Mouse (Mus musculus) spleen, adult 18-20 months (tissue): ENCODE measurements around the gene 4930470P17Rik.
"Not testable (repeated sequence)": the region's sequence is repeated elsewhere in the genome, so short reads cannot be mapped to it uniquely, and the experiment has no call there.

Experiments
- DNase-seq, 2 experiments: peaks; one replicate each; pipeline ENCODE4 v3.0.0; 2022; ENCODE audit warnings: mixed read lengths in 2 of 2

The 4930470P17Rik gene

GRCm38 (mm10) chr2:170601917-170602316, at the start of gene 4930470P17Rik:
TSS of gene 4930470P17Rik (minus strand) at chr2:170602017.
- DNase-seq: no peak

GRCm38 (mm10) chr2:170651483-170651882, 49.7 kb upstream of the 4930470P17Rik start:
- no peak for DNase-seq

GRCm38 (mm10) chr2:170648542-170648941, 46.7 kb upstream of the 4930470P17Rik start:
- no peak for DNase-seq

GRCm38 (mm10) chr2:170646201-170646600, 44.4 kb upstream of the 4930470P17Rik start:
- DNase-seq: no peak

- DNase-seq: no peak
These were observed 40.6 kb upstream of the 4930470P17Rik start for GRCm38 (mm10) chr2:170642338-170642806.

GRCm38 (mm10) chr2:170640281-170640680, 38.5 kb upstream of the 4930470P17Rik start:
- DNase-seq: no peak

- DNase-seq: no peak
These were observed 36.9 kb upstream of the 4930470P17Rik start for GRCm38 (mm10) chr2:170638746-170639145.

- no peak for DNase-seq
These were observed 31.3 kb upstream of the 4930470P17Rik start for GRCm38 (mm10) chr2:170632998-170633622.

GRCm38 (mm10) chr2:170632386-170632785, 30.6 kb upstream of the 4930470P17Rik start:
- DNase-seq: no peak

GRCm38 (mm10) chr2:170631375-170631774, 29.6 kb upstream of the 4930470P17Rik start:
- DNase-seq: no peak

- DNase-seq: no peak
These were observed 28.7 kb upstream of the 4930470P17Rik start for GRCm38 (mm10) chr2:170630553-170630952.

- DNase-seq: not testable (repeated sequence)
These were observed 26.2 kb upstream of the 4930470P17Rik start for GRCm38 (mm10) chr2:170627991-170628390.

GRCm38 (mm10) chr2:170624201-170624880, 22.5 kb upstream of the 4930470P17Rik start:
- DNase-seq: not testable (repeated sequence)

GRCm38 (mm10) chr2:170622985-170623384, 21.2 kb upstream of the 4930470P17Rik start:
- DNase-seq: no peak

GRCm38 (mm10) chr2:170618862-170619492, 17.2 kb upstream of the 4930470P17Rik start:
- no peak for DNase-seq

- DNase-seq: not testable (repeated sequence)
These were observed 10.0 kb upstream of the 4930470P17Rik start for GRCm38 (mm10) chr2:170611794-170612193.

- no peak for DNase-seq
These were observed 646 bp downstream of the 4930470P17Rik start for GRCm38 (mm10) chr2:170601171-170601570.

GRCm38 (mm10) chr2:170597586-170597985, 4.2 kb downstream of the 4930470P17Rik start:
- DNase-seq: no peak

- peak in 1 of 2 experiments; percentile 11 for DNase-seq
These were observed 5.1 kb downstream of the 4930470P17Rik start for GRCm38 (mm10) chr2:170596726-170597125.

- no peak for DNase-seq
These were observed 9.7 kb downstream of the 4930470P17Rik start for GRCm38 (mm10) chr2:170592161-170592560.

GRCm38 (mm10) chr2:170588369-170588900, 13.4 kb downstream of the 4930470P17Rik start:
- DNase-seq: no peak

- DNase-seq: no peak
These were observed 17.1 kb downstream of the 4930470P17Rik start for GRCm38 (mm10) chr2:170584678-170585077.

GRCm38 (mm10) chr2:170579551-170579950, 22.3 kb downstream of the 4930470P17Rik start:
- DNase-seq: no peak
